Mouse (Mus musculus) heart, embryonic 16.5 days (tissue): ENCODE measurements at regions not wholly inside any gene's neighbourhood (a gene's known extent, or its start where the extent isn't known, plus 50 kb on each side); places are given as distances from the start of the nearest gene placed in this dataset.

Experiments used
- ATAC-seq: fragments of 200-750 bp; cut with Nextera tagmentation; replicated peaks from 2 replicates; pipeline ENCODE4 v1.8.0; 2017; ENCODE audit warnings: moderate number of reproducible peaks; ENCODE audit not compliant: insufficient read depth, low FRiP score; ENCODE audit errors: extremely low read depth
- H3K27ac ChIP-seq: fragments of 300-500 bp; sonication (generic); 2 replicates; pipeline ENCODE4 v1.5.1; 2014; ENCODE audit warnings: mild to moderate bottlenecking, low read length, control low read depth, moderate library complexity
- H3K27me3 ChIP-seq: fragments of 300-500 bp; sonication (generic); 2 replicates; pipeline ENCODE4 v1.6.1; 2014; ENCODE audit warnings: low read length, mixed read lengths; ENCODE audit not compliant: control insufficient read depth, insufficient read depth
- H3K36me3 ChIP-seq: fragments of 300-500 bp; sonication (generic); 2 replicates; pipeline ENCODE4 v1.6.1; 2014; ENCODE audit not compliant: control insufficient read depth, insufficient read depth
- H3K4me1 ChIP-seq: fragments of 300-500 bp; sonication (generic); 2 replicates; pipeline ENCODE4 v1.6.1; 2014; ENCODE audit warnings: low read length, mixed read lengths; ENCODE audit not compliant: control insufficient read depth, insufficient read depth
- H3K4me2 ChIP-seq: fragments of 300-500 bp; sonication (generic); 2 replicates; pipeline ENCODE4 v1.6.1; 2014; ENCODE audit warnings: low read depth, mild to moderate bottlenecking, control low read depth, low read length
- H3K4me3 ChIP-seq: fragments of 300-500 bp; sonication (generic); 2 replicates; pipeline ENCODE4 v1.5.1; 2014; ENCODE audit warnings: mild to moderate bottlenecking, control low read depth, low read length
- H3K9ac ChIP-seq: fragments of 300-500 bp; sonication (generic); 2 replicates; pipeline ENCODE4 v1.6.1; 2014; ENCODE audit warnings: low read length, control low read depth
- H3K9me3 ChIP-seq: fragments of 300-500 bp; sonication (generic); replicated peaks from 2 replicates; pipeline ENCODE4 v1.6.1; 2016; ENCODE audit warnings: low read length; ENCODE audit not compliant: control insufficient read depth
- WGBS: fragments of 180-500 bp; shearing (Covaris S2); extraction: QIAGEN DNeasy Blood & Tissue Kit; methylation state at CpG from one replicate; pipeline ENCODE4 v1.1.7; 2014; 5-methylcytosine and 5-hydroxymethylcytosine counted together

DNA sequence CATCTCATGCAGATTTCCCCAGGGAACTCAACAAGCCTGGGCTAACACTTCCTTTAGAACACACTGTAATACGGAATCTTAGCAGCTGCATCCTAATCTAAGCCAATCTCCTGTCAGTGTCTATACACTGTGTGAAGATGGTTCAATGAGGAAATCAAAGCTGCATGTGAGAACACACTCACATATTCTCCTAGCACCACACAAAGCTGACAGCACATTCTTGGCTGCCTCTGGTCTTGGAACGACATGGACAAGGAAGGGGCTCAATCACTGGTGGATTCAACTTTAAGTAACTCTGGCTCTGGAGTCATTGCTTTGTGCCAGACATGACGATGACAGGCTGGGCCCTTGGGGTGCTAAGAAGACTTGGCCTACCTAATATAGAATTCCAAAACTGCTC is 96.2 kb downstream of the Qpct start:
- Histone ChIP-seq H3K4me2 (no peak overlapping the region), H3K9ac (no peak overlapping the region), H3K27ac (no peak overlapping the region), H3K4me1 (no peaks in the 10 kb centered on the region), H3K36me3 (no peaks in the 10 kb centered on the region), H3K9me3 (no peaks in the 10 kb centered on the region), H3K4me3 (no peak overlapping the region), H3K27me3 (no peaks in the 10 kb centered on the region)
- 43% methylated on average over 3 of the region's 3 CpGs for WGBS
- peak; percentile 52 for ATAC-seq

DNA sequence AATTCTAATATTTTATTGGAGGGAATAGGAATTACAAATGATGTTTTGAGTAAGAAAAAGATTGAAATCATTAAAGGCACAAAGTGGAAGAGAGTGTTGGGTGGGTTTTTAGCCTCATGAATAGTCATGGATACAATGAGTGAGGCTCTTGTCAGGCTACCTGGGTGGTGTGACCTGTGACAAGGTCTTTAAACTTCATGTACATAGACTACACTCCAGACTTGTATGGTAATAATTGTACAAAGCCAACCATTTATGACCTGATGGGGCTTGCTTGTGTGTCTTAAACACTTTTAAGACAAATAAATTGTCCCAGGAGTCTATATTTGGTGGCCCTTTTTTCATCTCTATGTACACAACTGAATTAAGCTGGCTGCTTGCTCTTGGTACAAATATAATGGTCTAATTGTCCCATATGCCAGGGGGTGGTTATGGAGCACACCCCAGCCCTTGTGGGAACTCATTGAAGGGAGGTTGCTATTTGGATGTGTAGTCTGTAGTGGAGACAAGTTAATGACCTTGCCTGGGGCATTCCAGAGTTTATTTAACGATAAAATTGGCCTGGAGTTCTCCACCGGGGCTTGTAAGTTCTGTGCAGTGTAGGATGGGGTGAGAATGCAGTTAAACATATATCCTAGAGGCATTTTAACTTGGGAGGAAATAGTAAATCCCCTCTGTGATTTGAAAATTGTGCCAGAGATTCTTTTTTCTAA is 93.4 kb downstream of the Qpct start:
- Histone ChIP-seq H3K4me3 (no peak overlapping the region), H3K9ac (no peak overlapping the region), H3K36me3 (no peaks in the 10 kb centered on the region), H3K9me3 (no peaks in the 10 kb centered on the region), H3K27me3 (no peaks in the 10 kb centered on the region), H3K27ac (no peak overlapping the region), H3K4me1 (no peaks in the 10 kb centered on the region), H3K4me2 (no peak overlapping the region)
- ATAC-seq, result no peak
- WGBS, result 59% methylated on average over 2 of the region's 2 CpGs

GRCm38 (mm10) chr17:79143031-79143430 is 91.3 kb downstream of the Qpct start:
- 26% methylated on average over 1 of the region's 1 CpGs for WGBS
- no peaks in the 10 kb centered on the region for H3K27me3 ChIP-seq
- H3K9me3 ChIP-seq, result no peaks in the 10 kb centered on the region
- H3K4me2 ChIP-seq, result no peak overlapping the region
- ATAC-seq, result no peak
- no peak overlapping the region for H3K27ac ChIP-seq
- no peak overlapping the region for H3K9ac ChIP-seq
- no peaks in the 10 kb centered on the region for H3K4me1 ChIP-seq
- H3K36me3 ChIP-seq, result no peaks in the 10 kb centered on the region
- no peak overlapping the region for H3K4me3 ChIP-seq
